ENCODE assay signal across 24 mouse cellular contexts in genomic region chr12:5283654-5284053, GRCm38 (mm10).
DNase-seq lines count a peak whose midpoint lies in the region; ATAC-seq and TF ChIP-seq lines count a peak whose summit lies in the region.
"Had no signal": no experiment of that assay in that cellular context is flagged by ENCODE, and none has a peak within 500 bp of the region (broad histone marks: within the 10 kb centered on the region; RNA-seq: fewer than 3 reads in every experiment).

No protein-coding gene starts in this region.

- no peak overlapping the region for H3K27ac ChIP-seq in kidney, adult 2 months (ENCODE audit: insufficient read depth, low read depth, low read length)
- no peak overlapping the region for H3K27ac ChIP-seq in intestine, embryonic 14.5 days (ENCODE audit: low read depth)
- H3K27ac ChIP-seq in intestine, embryonic 16.5 days (ENCODE audit: low read length) = 0 out of 2 replicates have a peak overlapping the region, but pooled peaks have one; percentile 15
- H3K27ac ChIP-seq: forebrain, embryonic 10.5 days; forebrain, embryonic 13.5 days; heart, adult 2 months; hindbrain, embryonic 12.5 days; hindbrain, embryonic 15.5 days had no signal

- no peaks in the 10 kb centered on the region for H3K36me3 ChIP-seq in kidney, adult 2 months (ENCODE audit: control insufficient read depth, insufficient read depth, low read length)
- no peaks in the 10 kb centered on the region for H3K36me3 ChIP-seq in intestine, embryonic 14.5 days (ENCODE audit: control insufficient read depth, insufficient read depth, low read length)
- H3K36me3 ChIP-seq in intestine, embryonic 16.5 days (ENCODE audit: control insufficient read depth, insufficient read depth, low read length) = no peaks in the 10 kb centered on the region
- H3K36me3 ChIP-seq: forebrain, embryonic 10.5 days; G1E; hindbrain, embryonic 12.5 days; hindbrain, embryonic 15.5 days had no signal

- H3K9ac ChIP-seq in intestine, embryonic 14.5 days (ENCODE audit: low read length) = no peak overlapping the region
- H3K9ac ChIP-seq in intestine, embryonic 16.5 days (ENCODE audit: low read depth, low read length) = no peak overlapping the region
- H3K9ac ChIP-seq: forebrain, embryonic 13.5 days; hindbrain, embryonic 12.5 days; hindbrain, embryonic 15.5 days had no signal

- H3K4me1 ChIP-seq in kidney, adult 2 months (ENCODE audit: control insufficient read depth, insufficient read depth, low read length) = peaks cover 10% of the 10 kb centered on the region; the same call in 1 of the 2 replicates
- H3K4me1 ChIP-seq in intestine, embryonic 14.5 days (replicated peaks; ENCODE audit: control insufficient read depth, insufficient read depth, low read length) = no peaks in the 10 kb centered on the region; the same call in 1 of the 2 replicates
- H3K4me1 ChIP-seq in intestine, embryonic 16.5 days (ENCODE audit: control insufficient read depth, insufficient read depth, low read length) = peaks cover 16% of the 10 kb centered on the region

- 44% methylated on average over 2 of the region's 2 CpGs for WGBS in kidney, adult 2 months
- 68% methylated on average over 2 of the region's 2 CpGs for WGBS in intestine, embryonic 14.5 days
- WGBS in intestine, embryonic 16.5 days = 59% methylated on average over 2 of the region's 2 CpGs

- no peak for TF ChIP-seq CTCF in kidney, adult 2 months (conservative IDR thresholded peaks at IDR 0.05; ENCODE audit: insufficient read depth, insufficient read length, low read depth, low read length)

- no peak overlapping the region for H3K4me3 ChIP-seq in kidney, adult 2 months (ENCODE audit: insufficient read depth, low read depth, low read length)
- H3K4me3 ChIP-seq in intestine, embryonic 14.5 days (ENCODE audit: low read depth, low read length) = no peak overlapping the region
- no peak overlapping the region for H3K4me3 ChIP-seq in intestine, embryonic 16.5 days (ENCODE audit: low read length)
- H3K4me3 ChIP-seq: forebrain, embryonic 10.5 days; forebrain, embryonic 13.5 days; heart, adult 2 months; hindbrain, embryonic 12.5 days; hindbrain, embryonic 15.5 days had no signal

- no peaks in the 10 kb centered on the region for H3K9me3 ChIP-seq in intestine, embryonic 14.5 days (ENCODE audit: control insufficient read depth, low read length)
- H3K9me3 ChIP-seq in intestine, embryonic 16.5 days (ENCODE audit: control insufficient read depth, low read length) = no peaks in the 10 kb centered on the region
- H3K9me3 ChIP-seq: forebrain, embryonic 10.5 days; forebrain, embryonic 13.5 days; hindbrain, embryonic 12.5 days; hindbrain, embryonic 15.5 days had no signal

- TF ChIP-seq POLR2A in kidney, adult 2 months (IDR thresholded peaks at IDR 0.05; ENCODE audit: low read depth, low read length) = no peak

- no peaks in the 10 kb centered on the region for H3K27me3 ChIP-seq in kidney, adult 2 months (replicated peaks; ENCODE audit: control insufficient read depth, insufficient read depth, low read length)
- no peaks in the 10 kb centered on the region for H3K27me3 ChIP-seq in intestine, embryonic 14.5 days (replicated peaks; ENCODE audit: control insufficient read depth, insufficient read depth, low read length)
- no peaks in the 10 kb centered on the region for H3K27me3 ChIP-seq in intestine, embryonic 16.5 days (replicated peaks; ENCODE audit: control insufficient read depth, insufficient read depth, low read length)
- H3K27me3 ChIP-seq: CH12.LX; forebrain, embryonic 13.5 days; hindbrain, embryonic 12.5 days; hindbrain, embryonic 15.5 days; Patski had no signal

- ATAC-seq in intestine, embryonic 14.5 days (replicated peaks; ENCODE audit: low FRiP score, low TSS enrichment, low read depth) = peak; percentile 56
- ATAC-seq in intestine, embryonic 16.5 days = peak; percentile 78
- ATAC-seq: forebrain, embryonic 13.5 days; forebrain, embryonic 16.5 days; Patski had no signal

- no peak overlapping the region for H3K4me2 ChIP-seq in intestine, embryonic 14.5 days (ENCODE audit: low read length)
- no peak overlapping the region for H3K4me2 ChIP-seq in intestine, embryonic 16.5 days (ENCODE audit: low read depth, low read length)
- H3K4me2 ChIP-seq: forebrain, embryonic 13.5 days; heart, embryonic 11.5 days; hindbrain, embryonic 12.5 days; hindbrain, embryonic 15.5 days had no signal

- peak; percentile 64 for DNase-seq in kidney, adult 2 months
- no peak for DNase-seq in kidney, postnatal 25 days
- no peak for DNase-seq in intestine, embryonic 14.5 days (ENCODE audit: low spot score)
- no peak for DNase-seq in layer of hippocampus, adult 9-11 months
- DNase-seq in heart, adult 8-10 months (ENCODE audit: low spot score) = no peak
- DNase-seq: adrenal gland, postnatal 10 days; adrenal gland, postnatal 36 days; B cell, adult 2 months; cerebellum, adult 18-20 months; cerebellum, adult 9-10 months; cerebellum, postnatal 14 days; gastrocnemius, postnatal 10 days; gastrocnemius, postnatal 36 days; heart, adult 2 months had no signal
